In genomic region chr5:71127721-71128120, GRCm38 (mm10) we compare ENCODE assay signal across 10 mouse cellular contexts. TPM values are rescaled to one million over a fixed set of nuclear protein-coding genes. Genes with fewer than 3 reads are reported as not detected.
DNase-seq lines count a peak whose midpoint lies in the region; ATAC-seq and TF ChIP-seq lines count a peak whose summit lies in the region.
"Had no signal": no experiment of that assay in that cellular context is flagged by ENCODE, and none has a peak within 500 bp of the region (broad histone marks: within the 10 kb centered on the region; RNA-seq: fewer than 3 reads in every experiment).

No protein-coding gene starts in this region.

- 64% methylated on average over 3 of the region's 3 CpGs for WGBS in lung, embryonic 14.5 days
- WGBS in lung, adult 2 months = 60% methylated on average over 3 of the region's 3 CpGs

- DNase-seq in lung, embryonic 14.5 days = peak; percentile 39
- DNase-seq in lung, adult 2 months = no peak
- peak; percentile 24 for DNase-seq in brain, embryonic 14.5 days (ENCODE audit: low read depth)
- DNase-seq in layer of hippocampus, adult 9-10 months (ENCODE audit: low spot score) = peak; percentile 53
- peak; percentile 19 to 20 for DNase-seq in right cerebral cortex, postnatal 36 days (ENCODE audit: low spot score in 2 of 2)
- no peak for DNase-seq in lung, postnatal 4 days
- no peak for DNase-seq in urinary bladder, adult 18-20 months (ENCODE audit: low spot score in 2 of 2)
- DNase-seq: kidney, postnatal 25 days had no signal

- no peaks in the 10 kb centered on the region for H3K4me1 ChIP-seq in lung, embryonic 14.5 days (ENCODE audit: insufficient read depth)
- no peaks in the 10 kb centered on the region for H3K4me1 ChIP-seq in lung, adult 2 months (ENCODE audit: control insufficient read depth, insufficient read depth, low read length)
- H3K4me1 ChIP-seq: lung, embryonic 15.5 days had no signal

- TF ChIP-seq POLR2A in lung, adult 2 months (IDR thresholded peaks at IDR 0.05; ENCODE audit: borderline replicate concordance, extremely low read depth, low read depth, low read length) = no peak
- no peak for TF ChIP-seq POLR2A in brain, embryonic 14.5 days (IDR thresholded peaks at IDR 0.05; ENCODE audit: borderline replicate concordance, extremely low read depth, insufficient read depth, insufficient read length, poor library complexity, severe bottlenecking)

- no peak overlapping the region for H3K4me3 ChIP-seq in lung, embryonic 14.5 days (ENCODE audit: low read depth, low read length)
- H3K4me3 ChIP-seq in lung, adult 2 months (replicated peaks; ENCODE audit: extremely low read depth, low read depth, low read length) = no peak overlapping the region
- H3K4me3 ChIP-seq: lung, embryonic 15.5 days had no signal

- H3K4me2 ChIP-seq in lung, embryonic 14.5 days = no peak overlapping the region
- H3K4me2 ChIP-seq: lung, embryonic 15.5 days had no signal

- no peaks in the 10 kb centered on the region for H3K9me3 ChIP-seq in lung, embryonic 14.5 days (ENCODE audit: low read depth, low read length)
- H3K9me3 ChIP-seq: lung, embryonic 15.5 days had no signal

- H3K27ac ChIP-seq in lung, embryonic 14.5 days (ENCODE audit: low read depth) = no peak overlapping the region
- H3K27ac ChIP-seq: lung, embryonic 15.5 days had no signal

- TF ChIP-seq CTCF in lung, embryonic 14.5 days (IDR thresholded peaks at IDR 0.05; ENCODE audit: low read depth) = no peak
- no peak for TF ChIP-seq CTCF in lung, adult 2 months (IDR thresholded peaks at IDR 0.05; ENCODE audit: insufficient read depth, low read length)
- TF ChIP-seq CTCF in brain, embryonic 14.5 days (IDR thresholded peaks at IDR 0.05; ENCODE audit: borderline replicate concordance, extremely low read depth, insufficient read depth, insufficient read length) = no peak

- H3K27me3 ChIP-seq in lung, embryonic 14.5 days (ENCODE audit: insufficient read depth, low read length) = no peaks in the 10 kb centered on the region
- H3K27me3 ChIP-seq: lung, embryonic 15.5 days; Patski had no signal

- no peaks in the 10 kb centered on the region for H3K36me3 ChIP-seq in lung, embryonic 14.5 days (ENCODE audit: insufficient read depth)
- H3K36me3 ChIP-seq: lung, embryonic 15.5 days had no signal

- no peak overlapping the region for H3K9ac ChIP-seq in lung, embryonic 14.5 days
- H3K9ac ChIP-seq: lung, embryonic 15.5 days had no signal

- ATAC-seq in lung, embryonic 14.5 days (ENCODE audit: insufficient read depth) = no peak
- ATAC-seq: Patski had no signal

RNA-seq across cellular contexts. Expression of gene Gabra2, which starts 32.1 kb away (rescaled TPM):
- polyA plus RNA-seq in lung, embryonic 14.5 days (2014; fragmentation: Nextera tagmentation; extraction: Ambion mirVana) = 0.12 and 0.23 TPM in 2 replicates
- not detected in 2 replicates for polyA plus RNA-seq in lung, adult 2 months (2012; rRNA removed)
- 11.7 and 16.0 TPM in 2 replicates for polyA plus RNA-seq in brain, embryonic 14.5 days (2012; rRNA removed)
- polyA plus RNA-seq: Patski had no signal

Comparison
In these comparisons a context has a peak if more than half of its experiments do, and no peak if none do; other contexts are left out.
1. DNase-seq: peak in lung, embryonic 14.5 days (single experiment), brain, embryonic 14.5 days (single experiment), layer of hippocampus, adult 9-10 months (single experiment) and right cerebral cortex, postnatal 36 days (2 of 2); none in lung, adult 2 months (single experiment), lung, postnatal 4 days (0 of 2) and urinary bladder, adult 18-20 months (0 of 2).
2. RNA of gene Gabra2, which starts 32.1 kb away (polyA plus RNA-seq): 11.7 to 16.0 TPM in brain, embryonic 14.5 days; 0.12 to 0.23 TPM in lung, embryonic 14.5 days and not detected in lung, adult 2 months; every median in the first group is over 10 times any median in the second.